Mouse (Mus musculus): ENCODE results near the gene Fggy.

- TF ChIP-seq POLR2A (IDR thresholded peaks at IDR 0.05; ENCODE audit: low read depth, low read length) (no peak), CTCF (conservative IDR thresholded peaks at IDR 0.05; ENCODE audit: insufficient read depth, insufficient read length, low read depth, low read length) (no peak)
These were observed 130.9 kb downstream of the Fggy start for GRCm38 (mm10) chr4:95688159-95688558.

All from kidney, adult 2 months (tissue).